18 mouse cellular contexts compared by ENCODE assay signal in genomic region chr19:38316602-38317313, GRCm38 (mm10). TPM values are rescaled to one million over a fixed set of nuclear protein-coding genes. Genes with fewer than 3 reads are reported as not detected.
A peak's percentile ranks its signal among the peaks of the same experiment; 100 is the strongest.
DNase-seq lines count a peak whose midpoint lies in the region; ATAC-seq lines count a peak whose summit lies in the region.
"Had no signal": no experiment of that assay in that cellular context is flagged by ENCODE, and none has a peak within 500 bp of the region (broad histone marks: within the 10 kb centered on the region; RNA-seq: fewer than 3 reads in every experiment).

No protein-coding gene starts in this region.

- H3K9ac ChIP-seq in midbrain, embryonic 11.5 days (ENCODE audit: low read length) = no peak overlapping the region
- no peak overlapping the region for H3K9ac ChIP-seq in midbrain, embryonic 15.5 days
- H3K9ac ChIP-seq: embryonic facial prominence, embryonic 15.5 days had no signal

- no peak overlapping the region for H3K4me3 ChIP-seq in midbrain, embryonic 11.5 days (ENCODE audit: low read depth, low read length)
- H3K4me3 ChIP-seq in midbrain, embryonic 15.5 days = no peak overlapping the region
- H3K4me3 ChIP-seq: embryonic facial prominence, embryonic 15.5 days; midbrain, embryonic 10.5 days had no signal

- H3K9me3 ChIP-seq in midbrain, embryonic 11.5 days (ENCODE audit: control insufficient read depth, low read length) = no peaks in the 10 kb centered on the region
- H3K9me3 ChIP-seq in midbrain, embryonic 15.5 days = no peaks in the 10 kb centered on the region
- H3K9me3 ChIP-seq: embryonic facial prominence, embryonic 15.5 days had no signal

- H3K27ac ChIP-seq in midbrain, embryonic 11.5 days (ENCODE audit: low read depth, low read length) = no peak overlapping the region
- no peak overlapping the region for H3K27ac ChIP-seq in midbrain, embryonic 15.5 days
- H3K27ac ChIP-seq: embryonic facial prominence, embryonic 15.5 days; hindbrain, postnatal 0 days; midbrain, embryonic 10.5 days; stomach, postnatal 0 days had no signal

- H3K4me1 ChIP-seq in midbrain, embryonic 11.5 days (ENCODE audit: control insufficient read depth, insufficient read depth, low read length) = no peaks in the 10 kb centered on the region
- no peaks in the 10 kb centered on the region for H3K4me1 ChIP-seq in midbrain, embryonic 15.5 days
- H3K4me1 ChIP-seq: embryonic facial prominence, embryonic 15.5 days; midbrain, embryonic 10.5 days had no signal

- H3K27me3 ChIP-seq in midbrain, embryonic 11.5 days (ENCODE audit: control insufficient read depth, insufficient read depth, low read length) = no peaks in the 10 kb centered on the region
- H3K27me3 ChIP-seq in midbrain, embryonic 15.5 days (replicated peaks) = no peaks in the 10 kb centered on the region
- H3K27me3 ChIP-seq: CH12.LX; embryonic facial prominence, embryonic 15.5 days had no signal

- ATAC-seq in midbrain, embryonic 11.5 days (ENCODE audit: low FRiP score) = no peak
- ATAC-seq in midbrain, embryonic 15.5 days (replicated peaks) = no peak
- ATAC-seq in monocyte, adult 5-6 weeks (replicated peaks; ENCODE audit: insufficient number of reproducible peaks, low FRiP score, low TSS enrichment, poor library complexity, severe bottlenecking) = no peak
- ATAC-seq: forebrain, embryonic 16.5 days; hindbrain, postnatal 0 days; Patski had no signal

- no peak overlapping the region for H3K4me2 ChIP-seq in midbrain, embryonic 11.5 days
- no peak overlapping the region for H3K4me2 ChIP-seq in midbrain, embryonic 15.5 days
- H3K4me2 ChIP-seq: embryonic facial prominence, embryonic 15.5 days had no signal

- peak; percentile 51 for DNase-seq in midbrain, embryonic 11.5 days (ENCODE audit: low spot score, missing footprints)
- DNase-seq in cerebellum, adult 9-11 months = peak; percentile 40
- peak; percentile 67 for DNase-seq in gastrocnemius, postnatal 25 days
- DNase-seq in embryo, embryonic 10 days (ENCODE audit: low spot score) = no peak
- DNase-seq in ovary, postnatal 10 days (ENCODE audit: low spot score) = no peak
- DNase-seq: adrenal gland, postnatal 10 days; lung, adult 2 months; spleen, adult 18-20 months; thymus, postnatal 4 days had no signal

- WGBS in midbrain, embryonic 11.5 days = 88% methylated on average over 6 of the region's 6 CpGs
- WGBS in midbrain, embryonic 15.5 days = 93% methylated on average over 6 of the region's 6 CpGs

- H3K36me3 ChIP-seq in midbrain, embryonic 11.5 days (ENCODE audit: control insufficient read depth, insufficient read depth, low read length) = no peaks in the 10 kb centered on the region
- no peaks in the 10 kb centered on the region for H3K36me3 ChIP-seq in midbrain, embryonic 15.5 days (replicated peaks)
- H3K36me3 ChIP-seq: embryonic facial prominence, embryonic 15.5 days; midbrain, embryonic 10.5 days had no signal

RNA-seq across cellular contexts. Expression of gene Lgi1, which starts 52.4 kb away (rescaled TPM):
- 2.0 and 2.5 TPM in 2 replicates for polyA plus RNA-seq in midbrain, embryonic 11.5 days (2014; fragmentation: Nextera tagmentation; extraction: Ambion mirVana)
- polyA plus RNA-seq in midbrain, embryonic 15.5 days (2015; fragmentation: Nextera tagmentation; extraction: Ambion mirVana) = 14.7 and 20.7 TPM in 2 replicates
- total RNA-seq in gastrocnemius, postnatal 25 days (2021) = 1 to 10 TPM in 1 of 2 experiments, under 1 TPM in 1; 0.78 to 4.0 TPM
- total RNA-seq in monocyte, adult 5-6 weeks (2017) = not detected in 3 replicates

Comparison
In these comparisons a context has a peak if more than half of its experiments do, and no peak if none do; other contexts are left out.
1. DNase-seq: peak in midbrain, embryonic 11.5 days (single experiment), cerebellum, adult 9-11 months (single experiment) and gastrocnemius, postnatal 25 days (single experiment); none in embryo, embryonic 10 days (single experiment) and ovary, postnatal 10 days (single experiment).